Mouse (Mus musculus) gastrocnemius, adult 8-10 months (tissue): ENCODE measurements around the gene Slc12a1. TPM values are rescaled to one million over a fixed set of nuclear protein-coding genes. Genes with fewer than 3 reads are reported as not detected.

Experiments used
- DNase-seq, 2 experiments: peaks; one replicate each; pipeline ENCODE4 v3.0.0; 2022; ENCODE audit warnings: low spot score in 2 of 2
- total RNA-seq, 4 experiments: library from RNA; stranded (reverse); gene quantifications; 2 replicates each; pipeline ENCODE4 v1.2.4; 2022

The Slc12a1 gene
- total RNA-seq, 4 experiments from 2014 or later = not detected

- DNase-seq = no peak
Measured at GRCm38 (mm10) chr2:125208894-125209596, 56.7 kb downstream of the Slc12a1 start.

GRCm38 (mm10) chr2:125211831-125212510 lies 59.7 kb downstream of the Slc12a1 start:
- DNase-seq = no peak

GRCm38 (mm10) chr2:125214592-125214991 lies 62.3 kb downstream of the Slc12a1 start:
- peak in 1 of 2 experiments; percentile 17 for DNase-seq

GRCm38 (mm10) chr2:125217286-125217685 lies 65.0 kb downstream of the Slc12a1 start:
- DNase-seq = no peak

- no peak for DNase-seq
Measured at GRCm38 (mm10) chr2:125218566-125218965, 66.3 kb downstream of the Slc12a1 start.

GRCm38 (mm10) chr2:125219268-125219667 lies 67.0 kb downstream of the Slc12a1 start:
- no peak for DNase-seq

GRCm38 (mm10) chr2:125221673-125222072 lies 69.4 kb downstream of the Slc12a1 start:
- DNase-seq = no peak

GRCm38 (mm10) chr2:125228472-125229409 lies 76.4 kb downstream of the Slc12a1 start:
- DNase-seq = no peak

- DNase-seq = no peak
Measured at GRCm38 (mm10) chr2:125232183-125232582, 79.9 kb downstream of the Slc12a1 start.

GRCm38 (mm10) chr2:125233537-125233936 lies 81.2 kb downstream of the Slc12a1 start:
- no peak for DNase-seq

- no peak for DNase-seq
Measured at GRCm38 (mm10) chr2:125234049-125234448, 81.7 kb downstream of the Slc12a1 start.

- DNase-seq = no peak
Measured at GRCm38 (mm10) chr2:125245545-125246285, 93.4 kb downstream of the Slc12a1 start.

GRCm38 (mm10) chr2:125246669-125247068 lies 94.4 kb downstream of the Slc12a1 start:
- DNase-seq = no peak

- peak; percentile 76 to 91 for DNase-seq
Measured at GRCm38 (mm10) chr2:125247108-125247961, 95.0 kb downstream of the Slc12a1 start, which contains the start of gene Dut. Dut (plus strand) TSS chr2:125247190.

GRCm38 (mm10) chr2:125247962-125248235 lies 95.6 kb downstream of the Slc12a1 start:
- no peak for DNase-seq

- DNase-seq = no peak
Measured at GRCm38 (mm10) chr2:125248256-125248655, 96.0 kb downstream of the Slc12a1 start.

GRCm38 (mm10) chr2:125249339-125249738 lies 97.0 kb downstream of the Slc12a1 start:
- no peak for DNase-seq

GRCm38 (mm10) chr2:125249874-125250273 lies 97.6 kb downstream of the Slc12a1 start:
- no peak for DNase-seq

- no peak for DNase-seq
Measured at GRCm38 (mm10) chr2:125251781-125252180, 99.5 kb downstream of the Slc12a1 start.

- no peak for DNase-seq
Measured at GRCm38 (mm10) chr2:125252275-125252674, 100.0 kb downstream of the Slc12a1 start.
